Mouse (Mus musculus) gastrocnemius, postnatal 25 days (tissue): ENCODE data around the gene Scrg1. TPM values are rescaled to one million over a fixed set of nuclear protein-coding genes. Genes with fewer than 3 reads are reported as not detected.
A peak's percentile ranks its signal among the peaks of the same experiment; 100 is the strongest.
"Not testable (repeated sequence)": the region's sequence is repeated elsewhere in the genome, so short reads cannot be mapped to it uniquely, and the experiment has no call there.

Experiments
- DNase-seq: peaks from one replicate; pipeline ENCODE4 v3.0.0; 2022
- total RNA-seq, 2 experiments: library from RNA; stranded (reverse); gene quantifications; 1 replicate in 1 of 2; 2 replicates in 1 of 2; pipeline ENCODE4 v1.2.3; 2021

Scrg1 gene
- total RNA-seq, 2 experiments from 2014 or later, result not detected

- DNase-seq, result peak; percentile 18
These were observed 55.1 kb downstream of the Scrg1 start for GRCm38 (mm10) chr8:57510791-57511315.

GRCm38 (mm10) chr8:57511316-57512118, 55.8 kb downstream of the Scrg1 start, which contains the start of gene Hmgb2:
Gene Hmgb2 (plus strand): TSS chr8:57511907.
- peak; percentile 100 for DNase-seq

GRCm38 (mm10) chr8:57512141-57513056, 56.7 kb downstream of the Scrg1 start:
- DNase-seq, result no peak

GRCm38 (mm10) chr8:57513178-57513661, 57.5 kb downstream of the Scrg1 start:
- DNase-seq, result not testable (repeated sequence)

GRCm38 (mm10) chr8:57516685-57517084, 61.0 kb downstream of the Scrg1 start:
- DNase-seq, result not testable (repeated sequence)

GRCm38 (mm10) chr8:57517723-57518122, 62.0 kb downstream of the Scrg1 start:
- no peak for DNase-seq

- DNase-seq, result no peak
These were observed 64.6 kb downstream of the Scrg1 start for GRCm38 (mm10) chr8:57520186-57520786.

Other genes starting within 250 kb of the Scrg1 start
- under 1 TPM in 1 of 2 experiments, not detected in 1; 0.21 TPM for gene Hand2, start 134.9 kb upstream of the Scrg1 start, total RNA-seq
- 10 to 100 TPM; 10.2 to 18.5 TPM for gene Sap30, start 31.9 kb downstream of the Scrg1 start, total RNA-seq
- gene Hmgb2, start 56.0 kb downstream of the Scrg1 start, total RNA-seq, result 1 to 10 TPM; 2.7 to 5.6 TPM
- gene Galnt7, start 197.1 kb downstream of the Scrg1 start, total RNA-seq, result 1 to 10 TPM; 2.9 to 3.6 TPM